Mouse (Mus musculus) lung, postnatal 25 days (tissue): Measurements from ENCODE around the gene Degs1.

Source experiments
- DNase-seq: peaks from one replicate; pipeline ENCODE4 v3.0.0; 2022; ENCODE audit warnings: low spot score

Degs1 gene

DNA sequence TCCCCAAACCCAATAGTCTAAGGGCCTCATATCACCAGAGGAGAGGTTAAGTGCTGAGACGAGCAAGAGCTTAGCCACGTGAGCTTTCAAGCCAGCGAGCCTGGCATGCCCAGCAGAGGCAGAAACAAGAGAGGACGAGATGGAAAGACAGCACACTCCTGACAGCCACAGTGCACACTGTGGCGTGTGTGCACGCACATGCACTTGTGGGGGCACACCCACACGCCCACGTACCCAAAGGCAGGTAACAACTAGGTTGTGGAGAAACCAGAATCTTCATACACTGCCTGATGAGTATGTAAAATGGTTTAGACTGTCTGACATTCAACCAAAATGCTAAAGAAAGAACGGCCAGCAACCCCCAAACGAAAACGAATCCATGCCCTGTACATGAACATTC, 2.0 kb downstream of the Degs1 start:
- DNase-seq = no peak

DNA sequence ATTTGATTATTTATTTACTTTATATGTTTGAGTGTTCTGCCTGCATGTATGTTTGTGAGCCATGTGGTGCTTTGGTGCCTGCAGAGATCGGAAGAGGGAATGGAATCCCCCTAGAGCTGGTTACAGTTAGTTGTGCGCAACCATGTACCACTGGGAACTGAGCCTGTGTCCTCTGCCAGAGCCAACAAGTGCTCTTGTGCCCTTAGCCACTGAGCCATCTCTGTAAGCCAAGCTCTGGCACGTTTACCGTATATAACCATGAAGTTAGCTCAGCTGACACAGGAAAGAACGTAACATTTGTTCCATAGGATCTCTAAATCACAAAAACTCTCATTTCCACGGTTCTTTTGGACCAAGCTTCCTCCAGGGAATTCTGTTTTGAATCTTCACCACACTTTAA, 2.6 kb downstream of the Degs1 start:
- no peak for DNase-seq

DNA sequence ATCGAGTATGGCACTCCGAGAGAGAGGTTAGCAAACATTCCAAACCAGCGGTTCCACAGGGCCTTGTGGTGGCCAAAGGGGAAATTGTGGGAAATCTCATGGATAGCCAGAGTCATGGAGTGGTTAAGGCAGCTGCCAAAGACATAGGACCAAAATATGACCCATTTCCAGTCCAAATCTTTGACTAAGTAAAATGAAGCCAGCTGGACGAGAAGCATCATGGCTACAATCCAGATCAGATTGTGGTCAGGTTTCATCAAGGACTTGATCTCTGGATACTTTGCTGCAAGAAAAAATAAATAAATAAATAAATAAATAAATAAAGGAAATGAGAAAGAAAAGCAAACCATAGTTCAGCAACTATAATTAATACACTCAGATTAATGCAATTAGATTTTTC, 3.2 kb downstream of the Degs1 start:
- no peak for DNase-seq

DNA sequence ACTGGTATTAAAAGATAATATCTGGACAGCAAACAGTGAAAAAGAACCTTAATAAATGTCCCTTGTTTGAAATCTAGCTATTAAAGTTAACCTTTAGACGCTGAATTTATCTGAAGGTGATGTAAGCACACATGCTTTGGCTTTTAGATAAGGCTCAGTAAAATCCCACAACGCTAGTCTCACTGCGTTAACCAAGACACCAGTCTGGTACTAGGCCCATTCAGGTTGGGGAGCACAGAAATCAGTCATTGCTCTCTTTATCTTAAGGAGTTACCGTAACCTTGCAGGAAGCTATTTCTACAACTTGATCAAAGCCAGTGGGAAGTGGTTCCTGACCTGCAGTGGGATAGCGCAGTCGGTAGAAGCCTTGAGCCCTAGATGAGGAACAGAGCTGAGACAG, 7.5 kb downstream of the Degs1 start:
- DNase-seq = no peak

DNA sequence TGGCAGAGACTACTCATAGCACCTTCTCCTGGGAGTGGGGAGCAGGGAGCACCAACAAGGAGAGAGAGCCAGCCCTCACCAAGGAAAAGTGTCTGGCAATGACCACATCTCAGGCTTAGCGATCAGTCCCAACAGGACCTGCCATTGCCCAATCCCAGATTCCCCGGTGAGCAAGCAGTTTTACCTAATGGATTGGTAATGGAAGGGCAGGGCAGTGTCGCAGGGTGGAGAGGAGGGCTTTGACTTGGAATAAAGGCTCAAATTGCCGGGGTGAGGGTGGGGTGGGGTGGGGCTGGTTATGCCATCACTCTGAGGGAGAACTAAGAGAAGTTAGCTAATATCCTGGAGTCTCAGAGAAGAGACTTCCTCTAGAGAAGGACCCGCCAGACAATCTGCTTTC, 11.0 kb downstream of the Degs1 start:
- DNase-seq = no peak

DNA sequence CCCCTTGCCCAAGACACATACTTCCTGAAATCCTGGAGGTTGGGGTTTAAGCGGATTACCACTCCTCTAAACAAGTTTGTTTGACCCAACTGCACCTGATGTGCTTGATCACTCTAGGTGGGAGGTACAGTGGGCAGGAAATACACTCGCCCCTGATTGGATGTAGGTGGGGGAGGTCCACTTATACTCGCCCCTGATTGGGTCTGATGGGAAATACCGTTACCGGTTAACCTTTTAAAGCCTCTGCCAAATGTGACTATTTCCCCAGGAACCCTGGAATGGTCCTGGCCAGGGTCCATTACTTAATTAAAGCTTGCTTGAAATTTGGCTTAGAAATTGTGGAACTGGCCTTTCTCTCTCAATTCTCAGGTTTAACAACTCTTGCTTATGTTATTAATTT, 11.5 kb downstream of the Degs1 start:
- DNase-seq = no peak

DNA sequence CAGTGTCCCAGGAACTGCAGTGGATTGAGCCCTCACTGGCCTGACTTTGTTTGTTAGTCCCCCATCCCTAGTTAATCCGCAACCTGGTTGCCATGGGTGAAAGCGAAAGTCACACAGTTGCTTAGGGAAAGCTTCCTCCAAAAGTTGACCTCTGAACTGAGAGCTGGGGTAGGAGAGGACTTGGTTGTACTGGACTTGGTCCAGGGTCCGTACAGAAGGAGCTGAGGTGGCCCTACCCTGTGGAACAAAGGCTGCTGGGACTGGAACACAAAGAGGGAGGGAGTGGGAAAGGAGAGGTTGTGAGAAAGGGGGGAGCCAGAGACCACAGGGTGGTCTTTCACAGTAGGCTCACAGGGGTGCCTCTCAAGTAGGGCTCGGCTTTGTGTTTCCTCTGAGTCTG, 14.3 kb downstream of the Degs1 start:
- no peak for DNase-seq

DNA sequence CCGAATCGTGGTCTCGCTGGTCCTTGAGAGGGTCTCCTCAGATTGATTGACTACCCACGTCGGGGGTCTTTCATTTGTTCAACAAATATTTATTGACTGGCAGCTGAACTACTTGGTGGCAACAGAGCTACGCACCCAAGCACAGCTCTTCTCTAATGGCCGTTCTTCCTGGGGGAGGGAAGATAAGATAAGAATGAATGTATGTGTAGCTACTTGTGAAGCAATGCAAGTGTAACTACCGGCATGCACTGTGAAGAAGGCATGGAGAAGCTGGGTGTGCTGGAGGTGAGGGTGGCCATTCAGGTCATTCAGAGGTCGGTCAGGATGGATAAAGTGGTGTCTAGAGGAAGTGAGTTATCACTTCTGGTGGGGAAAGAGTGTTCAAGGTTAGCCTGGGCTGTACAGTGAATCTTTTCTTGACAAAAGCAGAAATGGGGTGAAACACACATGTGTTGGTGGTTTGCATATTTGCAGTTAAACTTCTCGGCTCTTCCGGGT, 16.5 kb downstream of the Degs1 start:
- DNase-seq = no peak

DNA sequence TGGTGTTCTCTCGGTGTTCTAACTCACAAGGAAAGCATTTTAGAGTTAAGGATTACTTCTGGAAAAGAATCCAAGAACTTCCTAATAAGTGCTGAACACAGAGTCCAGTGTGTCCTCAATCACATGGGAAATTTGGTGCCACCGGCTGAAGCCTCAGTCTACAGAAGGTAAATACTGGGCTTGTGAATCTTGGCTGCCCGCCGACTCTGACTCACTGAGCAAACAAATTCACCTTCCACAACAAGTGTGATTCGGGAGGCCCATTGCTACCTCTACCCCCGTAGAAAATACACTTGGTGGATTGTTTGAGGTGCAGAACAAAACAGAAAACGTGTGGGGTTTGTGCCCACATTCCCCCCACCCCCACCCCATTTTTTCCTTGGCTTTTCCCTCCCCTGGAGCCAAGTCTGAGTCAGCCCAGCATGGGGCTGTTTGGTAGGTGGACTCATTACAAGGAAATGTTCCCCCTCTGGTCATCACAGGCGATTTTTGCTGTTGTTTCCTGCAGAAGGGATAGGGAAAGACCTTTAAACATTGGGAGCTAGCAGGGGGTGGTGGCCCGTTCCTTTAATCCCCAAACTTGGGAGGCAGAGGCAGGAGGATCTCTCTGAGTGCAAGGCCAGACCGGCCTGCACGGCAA, 26.4 kb downstream of the Degs1 start:
- peak; percentile 90 for DNase-seq

DNA sequence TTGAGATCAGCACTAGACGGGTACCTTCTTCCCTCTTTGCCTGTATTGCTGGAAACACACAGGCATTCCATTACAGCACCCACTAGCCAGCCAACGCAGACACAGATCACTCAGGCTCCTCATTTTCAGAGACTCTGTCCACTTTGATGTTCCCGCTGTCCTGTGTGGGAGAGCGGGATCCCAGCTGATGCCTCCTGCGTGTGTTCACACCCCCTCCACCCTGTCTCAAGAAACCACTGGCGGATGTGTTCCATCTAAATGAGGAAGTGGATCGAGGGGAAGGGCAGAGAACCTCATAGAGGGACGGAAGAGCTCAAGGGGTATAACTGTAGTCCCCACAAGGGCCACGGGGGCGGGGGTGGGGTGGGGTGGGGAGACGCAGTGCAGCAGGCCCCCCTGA, 27.6 kb downstream of the Degs1 start:
- DNase-seq = peak; percentile 63

DNA sequence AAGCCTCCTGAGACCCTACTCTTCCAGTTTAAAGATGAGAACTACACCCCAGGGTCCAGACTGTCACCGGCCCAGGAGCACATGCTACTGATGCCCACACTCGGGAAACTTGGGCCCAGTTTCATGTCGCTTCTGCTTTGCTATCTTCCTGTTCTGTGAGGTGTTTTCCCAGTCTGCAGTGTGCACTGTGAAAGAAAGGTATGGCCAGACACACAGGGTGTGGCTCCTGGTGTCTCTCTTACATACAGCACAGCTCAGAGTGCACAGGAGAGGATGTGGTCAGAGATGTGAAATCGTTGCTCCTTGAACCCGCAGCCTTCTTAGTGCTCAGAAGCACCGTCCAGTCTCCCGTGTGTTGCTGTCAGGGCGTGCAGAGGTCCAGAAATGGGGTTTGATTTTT, 28.0 kb downstream of the Degs1 start:
- DNase-seq = peak; percentile 44

DNA sequence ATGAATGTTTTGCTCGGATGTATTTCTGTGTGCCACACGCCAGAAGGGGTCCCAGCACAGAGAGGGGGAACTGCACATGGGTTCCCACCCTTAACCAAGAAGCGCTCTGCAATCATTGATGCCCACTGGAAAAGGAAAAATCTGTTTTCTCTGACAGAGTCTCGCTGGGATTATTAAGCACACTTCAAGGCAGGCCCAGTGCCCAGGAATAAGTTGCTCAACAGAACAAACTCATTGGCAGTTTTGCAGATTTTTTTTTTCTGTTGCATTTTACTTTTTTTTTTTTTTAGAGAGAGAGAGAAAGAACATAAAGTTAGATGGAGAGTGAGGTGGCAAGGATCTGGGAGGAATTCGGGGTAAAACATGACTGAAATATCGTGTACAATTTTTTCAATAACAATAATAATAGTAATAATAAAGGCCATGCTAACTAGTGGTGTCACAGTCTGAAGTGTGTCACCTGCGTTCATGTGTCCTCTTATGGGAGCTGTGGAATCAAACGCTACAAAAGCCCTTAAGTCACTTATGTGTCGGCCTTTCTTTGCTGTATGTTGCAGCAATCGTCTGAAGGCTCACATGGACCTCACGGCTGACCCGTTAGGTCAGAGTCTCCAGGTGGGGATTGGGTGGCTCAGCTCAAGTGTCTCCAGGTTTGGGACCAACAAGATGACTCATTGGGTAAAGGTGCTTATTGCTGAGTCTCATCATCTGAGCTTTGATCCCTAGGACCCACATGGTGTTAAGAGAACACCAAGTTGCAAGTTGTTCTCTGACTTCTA, 28.7 kb downstream of the Degs1 start:
- DNase-seq = peak; percentile 71

DNA sequence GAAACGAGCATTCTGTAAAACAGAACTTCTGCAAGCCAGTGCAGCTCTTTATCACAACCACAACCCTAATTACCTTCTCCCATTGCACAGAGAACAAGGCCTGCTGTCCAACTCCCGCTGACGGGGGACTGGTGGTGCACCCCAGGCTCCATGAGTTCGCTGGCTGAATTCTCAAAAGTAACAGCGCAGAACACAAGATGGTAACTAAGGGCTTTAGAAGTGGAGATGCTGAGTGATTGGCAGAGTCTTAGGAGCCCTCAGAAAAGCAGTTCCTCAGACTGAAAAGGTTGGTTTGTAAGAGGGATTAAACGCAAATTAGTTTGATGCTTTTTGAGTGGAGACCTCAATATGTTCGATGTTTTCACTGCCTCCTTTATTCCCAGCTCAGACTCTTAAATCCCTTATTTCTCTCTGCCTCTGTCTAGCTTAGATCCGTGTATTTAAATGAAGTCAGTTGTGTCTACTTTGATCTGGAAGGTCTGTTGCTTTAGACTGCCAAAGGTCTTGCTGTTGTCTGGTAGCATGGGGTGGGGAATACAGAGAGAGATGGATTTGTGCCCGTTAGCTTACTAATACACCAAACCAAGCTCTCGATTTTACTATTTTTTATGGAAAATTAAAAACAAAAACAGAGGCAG, 30.0 kb downstream of the Degs1 start:
- DNase-seq = no peak

DNA sequence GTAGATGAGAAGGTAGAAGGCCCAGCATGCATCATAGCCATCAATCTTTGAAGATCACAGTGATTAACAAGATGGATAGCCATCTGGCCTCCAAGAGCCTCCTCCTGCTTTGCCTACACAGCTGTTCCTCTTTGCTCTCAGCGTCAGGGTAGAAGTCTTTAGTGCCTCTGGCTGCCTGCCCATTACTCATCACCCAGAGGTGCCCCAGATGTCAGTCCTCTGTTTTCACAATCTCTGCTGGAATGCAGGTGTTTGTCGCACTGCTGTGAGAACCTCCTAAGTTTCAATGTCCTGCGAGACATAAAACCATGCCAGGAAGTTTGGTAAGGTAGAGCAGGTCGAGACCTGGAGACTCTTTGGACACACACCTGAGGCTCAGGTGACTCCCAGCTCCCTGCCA, 31.9 kb downstream of the Degs1 start:
- DNase-seq = no peak

DNA sequence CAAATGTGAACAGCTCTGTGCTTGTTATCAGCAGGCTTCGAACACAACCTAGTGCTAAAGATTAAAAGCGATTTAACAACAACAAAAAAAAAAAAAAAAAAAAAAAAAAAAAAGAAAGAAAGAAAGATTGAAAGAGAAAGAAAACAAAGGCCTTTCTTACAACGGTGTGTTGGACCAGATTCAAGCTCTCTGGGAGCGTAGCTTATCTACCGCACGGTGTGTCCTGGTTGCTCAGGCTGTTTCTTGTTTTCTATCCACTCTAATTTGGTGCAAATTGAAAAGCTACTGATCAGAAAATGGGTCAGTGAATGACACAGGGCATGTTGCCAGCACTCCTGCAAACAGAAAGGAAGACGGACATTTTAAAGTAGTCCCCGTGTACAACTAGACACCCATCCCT, 33.3 kb downstream of the Degs1 start:
- DNase-seq = no peak

DNA sequence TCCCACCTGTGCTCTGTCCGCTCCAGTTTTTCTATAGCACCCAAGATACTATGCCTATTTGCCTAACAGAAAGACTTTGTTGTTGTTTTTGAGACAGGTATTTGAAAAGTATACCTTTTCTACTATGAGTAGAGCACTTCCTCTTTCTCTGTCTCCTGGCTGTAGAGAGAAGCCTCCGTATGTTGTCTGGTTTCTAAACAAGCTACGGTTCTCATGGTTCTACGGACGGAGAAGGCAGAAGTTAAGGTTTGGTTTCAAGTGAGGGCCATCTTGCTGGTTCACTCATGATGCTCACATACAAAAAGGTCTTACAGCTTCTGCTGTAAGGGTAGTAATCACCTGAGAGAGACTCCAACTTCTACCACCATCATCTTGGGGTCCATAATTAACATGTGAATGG, 37.6 kb downstream of the Degs1 start:
- no peak for DNase-seq

DNA sequence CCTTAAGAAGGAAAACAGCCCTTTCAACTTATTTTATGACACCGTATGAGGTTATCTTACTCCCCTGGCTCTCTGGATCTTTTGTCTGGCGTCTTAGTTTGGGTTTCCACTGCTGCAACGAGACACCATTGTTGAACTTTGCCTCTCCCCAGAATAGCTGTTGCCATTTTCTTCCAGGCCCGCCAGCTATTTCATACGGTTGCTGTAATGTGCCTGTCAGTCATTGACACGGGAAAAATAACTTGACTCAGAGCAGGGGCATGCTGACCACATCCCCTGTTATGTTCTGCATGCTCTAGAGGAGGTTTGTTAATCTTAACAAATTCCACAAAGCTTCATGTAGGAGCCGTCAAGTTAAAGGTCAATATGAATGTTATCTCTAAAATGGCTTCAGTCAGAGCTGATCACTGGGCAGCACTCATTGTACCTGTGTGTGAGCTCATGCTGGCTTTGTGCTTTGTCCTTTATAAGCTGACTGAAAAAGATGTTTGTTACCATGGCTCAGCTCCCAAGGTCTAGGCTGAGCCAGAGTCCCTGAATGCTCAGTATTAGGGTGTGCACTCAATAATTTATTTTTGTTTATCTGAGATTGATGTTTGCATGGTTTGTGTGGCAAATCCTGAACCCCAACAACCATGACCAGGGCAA, 44.4 kb downstream of the Degs1 start:
- no peak for DNase-seq

DNA sequence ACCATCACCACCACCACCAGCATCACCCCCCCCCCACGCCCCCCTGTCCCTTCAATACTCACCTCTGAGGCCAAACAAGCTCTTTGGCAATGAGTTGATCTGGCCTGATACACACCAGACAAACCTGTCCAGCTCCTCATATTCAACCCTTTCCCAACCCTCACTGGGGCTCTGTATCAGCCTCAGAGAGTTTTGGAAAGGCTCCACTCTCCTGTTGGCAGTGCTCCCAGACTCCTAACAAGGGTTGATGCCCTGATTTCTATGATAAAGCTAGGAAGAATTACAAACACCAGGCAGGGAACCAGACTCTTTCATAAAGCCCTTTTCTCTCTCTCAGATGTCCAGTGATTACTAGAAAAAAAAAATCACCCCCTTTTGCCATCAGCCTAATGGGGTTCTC, 45.2 kb downstream of the Degs1 start:
- peak; percentile 52 for DNase-seq

DNA sequence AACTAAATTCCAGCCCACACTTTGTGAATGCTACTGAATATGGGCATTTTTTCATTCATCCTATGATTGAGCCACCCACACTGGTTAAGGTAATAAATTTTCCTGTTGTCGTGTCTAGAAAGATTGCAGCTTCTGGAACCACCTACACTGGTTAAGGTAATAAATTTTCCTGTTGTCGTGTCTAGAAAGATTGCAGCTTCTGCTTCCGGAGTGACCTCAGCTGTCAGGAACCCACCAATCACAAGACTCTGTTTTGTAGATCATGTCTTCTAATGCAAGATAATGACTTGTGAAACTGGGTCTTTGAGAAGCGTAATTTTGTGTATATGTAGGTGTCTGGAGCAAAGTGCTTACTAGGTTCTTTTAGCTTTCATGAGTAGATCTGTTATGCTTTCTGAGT, 47.4 kb downstream of the Degs1 start:
- DNase-seq = no peak

DNA sequence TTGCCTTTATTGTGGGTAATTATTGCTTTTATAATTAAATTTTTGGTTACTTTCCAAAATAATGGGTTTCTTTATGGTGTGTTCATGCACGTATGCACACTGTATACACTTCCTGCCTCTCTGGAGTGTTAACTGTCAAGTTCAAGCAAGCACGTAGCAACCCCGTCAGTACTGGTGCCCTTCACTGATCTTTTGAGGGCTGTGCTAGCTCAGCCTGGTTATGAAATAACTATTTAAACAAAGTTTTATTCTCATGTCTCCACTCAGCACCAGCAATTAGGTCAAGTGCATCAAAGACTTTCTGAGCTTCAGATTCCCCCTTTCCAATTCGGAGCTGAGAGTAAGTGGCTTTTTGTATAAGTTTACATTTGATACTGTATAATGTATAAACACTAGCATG, 53.2 kb downstream of the Degs1 start:
- peak; percentile 35 for DNase-seq

DNA sequence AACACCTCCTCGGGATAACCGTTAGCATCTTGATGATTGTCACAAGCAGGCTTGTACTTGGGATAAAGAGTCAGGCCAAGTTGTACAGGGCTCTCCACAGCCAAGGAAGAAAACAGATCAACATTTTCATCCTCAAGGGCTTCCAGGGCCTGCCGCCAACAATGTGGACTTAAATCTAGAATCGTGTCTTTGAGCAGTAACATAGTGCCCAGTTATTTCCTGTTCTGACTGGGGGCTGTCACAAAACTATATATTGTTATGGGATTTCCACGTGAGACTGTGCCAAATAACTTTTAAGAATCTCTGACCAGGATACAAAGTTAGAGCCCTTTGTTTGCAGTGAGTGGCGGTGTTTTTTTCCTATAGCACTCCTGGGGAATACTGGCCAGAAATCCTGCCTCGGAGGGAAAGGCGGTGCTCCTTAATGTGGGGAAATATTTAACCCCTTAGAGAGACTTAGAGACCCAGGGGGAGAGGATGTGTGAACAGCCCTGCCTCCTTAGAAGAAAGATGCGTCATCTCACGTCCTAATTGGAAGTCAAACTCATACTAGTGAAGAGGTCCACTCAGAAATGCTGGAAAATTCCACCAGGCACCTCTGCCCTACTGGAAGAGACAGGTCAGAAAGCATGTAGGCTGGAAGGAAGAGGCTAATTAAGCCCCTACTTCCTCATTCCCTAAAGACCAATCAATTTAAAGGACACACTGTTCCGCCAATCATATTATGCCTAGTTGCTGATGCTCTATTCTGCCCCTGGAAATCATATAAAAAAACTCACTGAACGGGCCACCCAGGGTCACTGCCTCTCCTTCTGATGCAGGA, 55.3 kb downstream of the Degs1 start:
- no peak for DNase-seq

DNA sequence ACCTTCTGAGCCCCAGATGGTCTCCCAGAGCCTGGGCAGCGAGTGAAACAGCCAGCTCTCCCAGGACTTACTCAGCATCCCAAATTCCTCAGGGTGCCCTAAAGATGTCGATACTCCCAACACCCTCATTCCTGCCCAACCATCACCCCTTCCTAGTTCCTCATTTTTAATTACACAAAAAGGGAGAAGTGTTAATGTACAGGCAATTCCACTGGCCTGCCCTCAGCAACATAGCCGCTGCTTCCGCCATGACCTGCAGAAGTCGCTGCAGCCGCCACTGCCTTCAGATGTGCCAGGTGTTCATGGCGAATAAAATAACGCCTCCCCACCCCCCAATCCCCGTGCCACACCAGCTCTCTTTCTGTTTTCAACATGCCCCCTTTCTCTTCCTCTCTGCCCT, 56.3 kb downstream of the Degs1 start:
- no peak for DNase-seq
